Mouse (Mus musculus) midbrain, embryonic 13.5 days (tissue): Measurements from ENCODE around the gene Rad51b. TPM values are rescaled to one million over a fixed set of nuclear protein-coding genes. Genes with fewer than 3 reads are reported as not detected.

Source experiments
- ATAC-seq: fragments of 200-750 bp; cut with Nextera tagmentation; 2 replicates; pipeline ENCODE4 v1.8.0; 2017; ENCODE audit warnings: mild to moderate bottlenecking, moderate TSS enrichment, moderate library complexity
- H3K27ac ChIP-seq: fragments of 300-500 bp; sonication (generic); 2 replicates; pipeline ENCODE4 v1.5.1; 2015; ENCODE audit warnings: inconsistent platforms, mild to moderate bottlenecking, moderate library complexity
- H3K27me3 ChIP-seq: fragments of 300-500 bp; sonication (generic); 2 replicates; pipeline ENCODE4 v1.6.1; 2015; ENCODE audit warnings: mild to moderate bottlenecking, inconsistent platforms
- H3K36me3 ChIP-seq: fragments of 300-500 bp; sonication (generic); 2 replicates; pipeline ENCODE4 v1.6.1; 2015; ENCODE audit warnings: mild to moderate bottlenecking, inconsistent platforms
- H3K4me1 ChIP-seq: fragments of 300-500 bp; sonication (generic); replicated peaks from 2 replicates; pipeline ENCODE4 v1.6.1; 2015; ENCODE audit warnings: inconsistent platforms
- H3K4me2 ChIP-seq: fragments of 300-500 bp; sonication (generic); replicated peaks from 2 replicates; pipeline ENCODE4 v1.6.1; 2015; ENCODE audit warnings: moderate library complexity, mild to moderate bottlenecking, inconsistent platforms
- H3K4me3 ChIP-seq: fragments of 300-500 bp; sonication (generic); replicated peaks from 2 replicates; pipeline ENCODE4 v1.5.1; 2015; ENCODE audit warnings: mild to moderate bottlenecking, inconsistent platforms
- H3K9ac ChIP-seq: fragments of 300-500 bp; sonication (generic); replicated peaks from 2 replicates; pipeline ENCODE4 v1.6.1; 2015; ENCODE audit warnings: mild to moderate bottlenecking, inconsistent platforms
- H3K9me3 ChIP-seq: fragments of 300-500 bp; sonication (generic); 2 replicates; pipeline ENCODE4 v1.6.1; 2016; ENCODE audit warnings: mild to moderate bottlenecking, inconsistent platforms
- WGBS: fragments of 180-500 bp; shearing (Covaris S2); methylation state at CpG from one replicate; pipeline ENCODE4 v1.1.7; 2015; 5-methylcytosine and 5-hydroxymethylcytosine counted together
- polyA plus RNA-seq: library from polyadenylated mRNA; unstranded; fragments of >200 nt; fragmentation: Nextera tagmentation; extraction: Ambion mirVana; gene quantifications from 2 replicates; pipeline ENCODE4 v1.2.1, GENCODE M21; 2015

The Rad51b gene
- polyA plus RNA-seq, 1 experiment from 2014 or later: 3.2 TPM

GRCm38 (mm10) chr12:79846247-79847151 lies 549.4 kb downstream of the Rad51b start:
- no peak overlapping the region for H3K9ac ChIP-seq
- H3K4me2 ChIP-seq: no peak overlapping the region
- whole genome bisulfite sequencing: 21% methylated on average over 7 of the region's 7 CpGs
- H3K4me3 ChIP-seq: no peak overlapping the region
- H3K27me3 ChIP-seq: no peaks in the 10 kb centered on the region
- ATAC-seq: no peak
- H3K27ac ChIP-seq: peak overlapping the region; percentile 35
- peaks cover 46% of the 10 kb centered on the region for H3K4me1 ChIP-seq
- no peaks in the 10 kb centered on the region for H3K9me3 ChIP-seq
- H3K36me3 ChIP-seq: no peaks in the 10 kb centered on the region

- Histone ChIP-seq H3K9me3 (0 out of 2 replicates have a peak, but pooled peaks cover 3% of the 10 kb centered on the region), H3K4me1 (peaks cover 28% of the 10 kb centered on the region), H3K27ac (no peak overlapping the region), H3K9ac (no peak overlapping the region), H3K4me2 (no peak overlapping the region), H3K4me3 (no peak overlapping the region), H3K27me3 (no peaks in the 10 kb centered on the region), H3K36me3 (no peaks in the 10 kb centered on the region)
- WGBS: 68% methylated on average over 13 of the region's 13 CpGs
- ATAC-seq: no peak
These were observed 551.5 kb downstream of the Rad51b start for GRCm38 (mm10) chr12:79848539-79848938.

- Histone ChIP-seq H3K4me3 (no peak overlapping the region), H3K4me2 (no peak overlapping the region), H3K4me1 (peaks cover 21% of the 10 kb centered on the region), H3K9ac (no peak overlapping the region), H3K9me3 (0 out of 2 replicates have a peak, but pooled peaks cover 3% of the 10 kb centered on the region), H3K36me3 (no peaks in the 10 kb centered on the region), H3K27me3 (no peaks in the 10 kb centered on the region), H3K27ac (no peak overlapping the region)
- ATAC-seq: no peak
- WGBS: 85% methylated on average over 5 of the region's 5 CpGs
These were observed 552.9 kb downstream of the Rad51b start for GRCm38 (mm10) chr12:79850021-79850420.

- Histone ChIP-seq H3K9me3 (0 out of 2 replicates have a peak, but pooled peaks cover 3% of the 10 kb centered on the region), H3K27ac (no peak overlapping the region), H3K4me1 (peaks cover 14% of the 10 kb centered on the region), H3K4me2 (no peak overlapping the region), H3K4me3 (no peak overlapping the region), H3K36me3 (no peaks in the 10 kb centered on the region), H3K27me3 (no peaks in the 10 kb centered on the region), H3K9ac (no peak overlapping the region)
- 88% methylated on average over 8 of the region's 8 CpGs for whole genome bisulfite sequencing
- ATAC-seq: no peak
These were observed 554.8 kb downstream of the Rad51b start for GRCm38 (mm10) chr12:79851898-79852297.

GRCm38 (mm10) chr12:79852606-79853005 lies 555.5 kb downstream of the Rad51b start:
- no peak overlapping the region for H3K9ac ChIP-seq
- WGBS: 96% methylated on average over 4 of the region's 4 CpGs
- 0 out of 2 replicates have a peak, but pooled peaks cover 3% of the 10 kb centered on the region for H3K9me3 ChIP-seq
- H3K4me3 ChIP-seq: no peak overlapping the region
- no peak overlapping the region for H3K4me2 ChIP-seq
- H3K36me3 ChIP-seq: no peaks in the 10 kb centered on the region
- peaks cover 7% of the 10 kb centered on the region for H3K4me1 ChIP-seq
- no peaks in the 10 kb centered on the region for H3K27me3 ChIP-seq
- ATAC-seq: no peak
- no peak overlapping the region for H3K27ac ChIP-seq

GRCm38 (mm10) chr12:79853901-79854490 lies 556.9 kb downstream of the Rad51b start:
- no peak overlapping the region for H3K9ac ChIP-seq
- 0 out of 2 replicates have a peak, but pooled peaks cover 3% of the 10 kb centered on the region for H3K9me3 ChIP-seq
- ATAC-seq: no peak
- H3K36me3 ChIP-seq: no peaks in the 10 kb centered on the region
- 85% methylated on average over 5 of the region's 5 CpGs for WGBS
- H3K4me2 ChIP-seq: no peak overlapping the region
- H3K4me3 ChIP-seq: no peak overlapping the region
- peaks cover 9% of the 10 kb centered on the region; the same call in 1 of the 2 replicates for H3K4me1 ChIP-seq
- H3K27ac ChIP-seq: no peak overlapping the region
- H3K27me3 ChIP-seq: no peaks in the 10 kb centered on the region

- Histone ChIP-seq H3K4me3 (no peak overlapping the region), H3K9ac (no peak overlapping the region), H3K4me1 (peaks cover 13% of the 10 kb centered on the region), H3K4me2 (no peak overlapping the region), H3K36me3 (no peaks in the 10 kb centered on the region), H3K27me3 (no peaks in the 10 kb centered on the region), H3K27ac (no peak overlapping the region), H3K9me3 (0 out of 2 replicates have a peak, but pooled peaks cover 3% of the 10 kb centered on the region)
- no peak for ATAC-seq
- WGBS: 92% methylated on average over 2 of the region's 2 CpGs
These were observed 557.4 kb downstream of the Rad51b start for GRCm38 (mm10) chr12:79854507-79854906.

GRCm38 (mm10) chr12:79856116-79856909 lies 559.2 kb downstream of the Rad51b start:
- Histone ChIP-seq H3K36me3 (no peaks in the 10 kb centered on the region), H3K9ac (no peak overlapping the region), H3K27ac (no peak overlapping the region), H3K4me3 (no peak overlapping the region), H3K27me3 (no peaks in the 10 kb centered on the region), H3K4me2 (no peak overlapping the region), H3K9me3 (0 out of 2 replicates have a peak, but pooled peaks cover 3% of the 10 kb centered on the region), H3K4me1 (peaks cover 27% of the 10 kb centered on the region)
- no peak for ATAC-seq
- 88% methylated on average over 11 of the region's 11 CpGs for WGBS

- no peaks in the 10 kb centered on the region for H3K27me3 ChIP-seq
- no peak overlapping the region for H3K4me3 ChIP-seq
- H3K27ac ChIP-seq: no peak overlapping the region
- H3K9me3 ChIP-seq: peaks cover 3% of the 10 kb centered on the region; the same call in 1 of the 2 replicates
- no peak overlapping the region for H3K9ac ChIP-seq
- 81% methylated on average over 6 of the region's 6 CpGs for whole genome bisulfite sequencing
- no peaks in the 10 kb centered on the region for H3K36me3 ChIP-seq
- peaks cover 27% of the 10 kb centered on the region for H3K4me1 ChIP-seq
- ATAC-seq: no peak
- no peak overlapping the region for H3K4me2 ChIP-seq
These were observed 560.6 kb downstream of the Rad51b start for GRCm38 (mm10) chr12:79857704-79858103.

GRCm38 (mm10) chr12:79858336-79858735 lies 561.3 kb downstream of the Rad51b start:
- Histone ChIP-seq H3K9me3 (peaks cover 3% of the 10 kb centered on the region; the same call in 1 of the 2 replicates), H3K4me2 (no peak overlapping the region), H3K27ac (peak overlapping the region; percentile 35; the same call in 1 of the 2 replicates), H3K9ac (no peak overlapping the region), H3K36me3 (no peaks in the 10 kb centered on the region), H3K4me1 (peaks cover 27% of the 10 kb centered on the region), H3K4me3 (no peak overlapping the region), H3K27me3 (no peaks in the 10 kb centered on the region)
- ATAC-seq: no peak
- 77% methylated on average over 11 of the region's 11 CpGs for WGBS

- H3K27ac ChIP-seq: peak overlapping the region; percentile 78
- H3K27me3 ChIP-seq: no peaks in the 10 kb centered on the region
These were observed 562.5 kb downstream of the Rad51b start for GRCm38 (mm10) chr12:79859354-79860247.

More at GRCm38 (mm10) chr12:79859354-79860247, 562.5 kb downstream of the Rad51b start:
- ATAC-seq: peak; percentile 85
- H3K4me2 ChIP-seq: no peak overlapping the region
- H3K9me3 ChIP-seq: peaks cover 3% of the 10 kb centered on the region; the same call in 1 of the 2 replicates
- H3K4me3 ChIP-seq: no peak overlapping the region
- peak overlapping the region; percentile 14; the same call in 1 of the 2 replicates for H3K9ac ChIP-seq
- WGBS: 9% methylated on average over 14 of the region's 14 CpGs
- no peaks in the 10 kb centered on the region for H3K36me3 ChIP-seq
- peaks cover 26% of the 10 kb centered on the region for H3K4me1 ChIP-seq
